Mouse (Mus musculus) stomach, embryonic 16.5 days (tissue): Measurements from ENCODE around the gene St3gal2. TPM values are rescaled to one million over a fixed set of nuclear protein-coding genes. Genes with fewer than 3 reads are reported as not detected.
A peak's percentile ranks its signal among the peaks of the same experiment; 100 is the strongest.
"Not testable (repeated sequence)": the region's sequence is repeated elsewhere in the genome, so short reads cannot be mapped to it uniquely, and the experiment has no call there.

Experiments
- ATAC-seq: fragments of 200-750 bp; cut with Nextera tagmentation; 2 replicates; pipeline ENCODE4 v1.8.0; 2017; ENCODE audit warnings: moderate number of reproducible peaks, moderate TSS enrichment; ENCODE audit not compliant: insufficient read depth, low FRiP score
- H3K27ac ChIP-seq: fragments of 300-500 bp; sonication (generic); 2 replicates; pipeline ENCODE4 v1.5.1; 2014; ENCODE audit warnings: low read length
- H3K27me3 ChIP-seq: fragments of 300-500 bp; sonication (generic); 2 replicates; pipeline ENCODE4 v1.6.1; 2014; ENCODE audit warnings: low read length, control low read depth, mixed read lengths; ENCODE audit not compliant: control insufficient read depth, insufficient read depth
- H3K36me3 ChIP-seq: fragments of 300-500 bp; sonication (generic); 2 replicates; pipeline ENCODE4 v1.6.1; 2014; ENCODE audit warnings: low read length; ENCODE audit not compliant: control insufficient read depth, insufficient read depth
- H3K4me1 ChIP-seq: fragments of 300-500 bp; sonication (generic); 2 replicates; pipeline ENCODE4 v1.6.1; 2014; ENCODE audit warnings: low read length, control low read depth, mixed read lengths; ENCODE audit not compliant: control insufficient read depth, insufficient read depth
- H3K4me2 ChIP-seq: fragments of 300-500 bp; sonication (generic); 2 replicates; pipeline ENCODE4 v1.6.1; 2014; ENCODE audit warnings: low read depth, low read length, mixed read lengths
- H3K4me3 ChIP-seq: fragments of 300-500 bp; sonication (generic); replicated peaks from 2 replicates; pipeline ENCODE4 v1.5.1; 2014; ENCODE audit warnings: mild to moderate bottlenecking, low read length
- H3K9ac ChIP-seq: fragments of 300-500 bp; sonication (generic); 2 replicates; pipeline ENCODE4 v1.6.1; 2014; ENCODE audit warnings: low read length
- H3K9me3 ChIP-seq: fragments of 300-500 bp; sonication (generic); replicated peaks from 2 replicates; pipeline ENCODE4 v1.6.1; 2016; ENCODE audit warnings: low read length, control low read depth; ENCODE audit not compliant: control insufficient read depth
- WGBS: fragments of 180-500 bp; shearing (Covaris S2); extraction: QIAGEN DNeasy Blood & Tissue Kit; methylation state at CpG from one replicate; pipeline ENCODE4 v1.1.7; 2014; 5-methylcytosine and 5-hydroxymethylcytosine counted together
- polyA plus RNA-seq: library from polyadenylated mRNA; unstranded; fragments of >200 nt; fragmentation: Nextera tagmentation; extraction: Ambion mirVana; gene quantifications from 2 replicates; pipeline ENCODE4 v1.2.1, GENCODE M21; 2015

St3gal2 gene
- polyA plus RNA-seq, 1 experiment from 2014 or later = 17.0 TPM

DNA sequence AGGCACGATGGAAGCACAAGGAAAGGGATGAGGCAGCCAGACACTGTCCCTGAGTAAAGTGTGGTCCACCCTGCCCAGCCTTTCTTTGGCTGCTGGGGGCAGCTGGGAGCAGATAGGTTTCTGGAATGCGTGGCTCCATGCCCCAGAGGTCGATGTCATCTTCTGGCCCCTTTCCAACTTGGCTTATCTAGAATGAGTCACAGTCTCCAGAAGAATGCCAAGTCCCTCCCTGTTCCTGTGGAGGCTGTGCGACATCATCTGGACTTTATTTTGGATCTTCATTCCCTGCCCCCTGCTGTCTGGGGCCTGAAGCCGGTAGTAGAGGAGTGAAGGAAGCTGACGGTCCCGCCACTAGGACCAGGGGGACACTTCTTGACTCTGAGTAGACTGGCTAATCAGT lies 45.9 kb downstream of the St3gal2 start:
- Histone ChIP-seq H3K4me2 (no peak overlapping the region), H3K4me1 (peaks cover 9% of the 10 kb centered on the region), H3K27me3 (no peaks in the 10 kb centered on the region), H3K9me3 (no peaks in the 10 kb centered on the region), H3K36me3 (no peaks in the 10 kb centered on the region), H3K27ac (no peak overlapping the region), H3K4me3 (no peak overlapping the region), H3K9ac (no peak overlapping the region)
- WGBS = 53% methylated on average over 7 of the region's 7 CpGs
- ATAC-seq = peak; percentile 30; the same call in 1 of the 2 replicates

DNA sequence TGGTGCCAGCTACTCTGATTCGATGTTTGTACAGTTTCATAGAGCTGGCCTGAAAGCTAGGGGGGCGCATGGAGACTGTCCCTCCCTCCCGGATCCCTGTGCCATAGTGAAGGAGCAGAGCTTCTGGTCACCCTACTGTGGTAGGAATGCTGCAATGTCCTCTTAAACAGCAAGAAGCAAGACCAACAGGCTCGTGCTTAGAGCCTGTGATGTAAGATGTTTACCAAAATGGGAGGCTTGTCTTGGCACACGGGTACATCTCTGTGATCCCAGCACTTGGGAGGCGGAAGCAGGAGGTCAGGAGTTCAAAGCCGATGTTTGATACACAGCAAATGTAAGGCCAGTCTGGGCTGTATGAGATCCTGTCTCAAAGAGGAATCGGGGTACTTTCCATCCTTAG lies 46.9 kb downstream of the St3gal2 start:
- H3K4me3 ChIP-seq = no peak overlapping the region
- WGBS = 80% methylated on average over 8 of the region's 8 CpGs
- H3K9me3 ChIP-seq = no peaks in the 10 kb centered on the region
- H3K27ac ChIP-seq = no peak overlapping the region
- no peaks in the 10 kb centered on the region for H3K27me3 ChIP-seq
- peaks cover 9% of the 10 kb centered on the region for H3K4me1 ChIP-seq
- no peak overlapping the region for H3K9ac ChIP-seq
- ATAC-seq = no peak
- H3K4me2 ChIP-seq = no peak overlapping the region
- H3K36me3 ChIP-seq = no peaks in the 10 kb centered on the region

DNA sequence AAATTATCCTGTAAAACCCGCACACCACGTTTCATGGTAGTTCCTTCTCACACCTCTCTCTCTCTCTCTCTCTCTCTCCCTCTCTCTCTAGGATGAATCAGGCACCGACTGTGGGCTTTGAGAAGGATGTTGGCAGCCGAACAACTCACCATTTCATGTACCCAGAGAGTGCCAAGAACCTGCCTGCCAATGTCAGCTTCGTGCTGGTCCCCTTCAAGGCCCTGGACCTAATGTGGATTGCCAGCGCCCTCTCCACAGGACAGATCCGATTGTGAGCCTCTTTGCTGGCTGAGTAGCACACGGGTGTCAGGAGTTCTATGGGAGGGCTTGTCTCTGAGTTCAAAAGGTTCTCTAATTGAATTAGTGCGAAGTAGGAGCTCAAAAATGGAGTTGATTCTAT lies 47.6 kb downstream of the St3gal2 start:
- Histone ChIP-seq H3K9ac (no peak overlapping the region), H3K9me3 (no peaks in the 10 kb centered on the region), H3K4me3 (no peak overlapping the region), H3K4me1 (peaks cover 9% of the 10 kb centered on the region), H3K27me3 (no peaks in the 10 kb centered on the region), H3K36me3 (no peaks in the 10 kb centered on the region), H3K4me2 (no peak overlapping the region), H3K27ac (no peak overlapping the region)
- no peak for ATAC-seq
- WGBS = 78% methylated on average over 9 of the region's 9 CpGs

DNA sequence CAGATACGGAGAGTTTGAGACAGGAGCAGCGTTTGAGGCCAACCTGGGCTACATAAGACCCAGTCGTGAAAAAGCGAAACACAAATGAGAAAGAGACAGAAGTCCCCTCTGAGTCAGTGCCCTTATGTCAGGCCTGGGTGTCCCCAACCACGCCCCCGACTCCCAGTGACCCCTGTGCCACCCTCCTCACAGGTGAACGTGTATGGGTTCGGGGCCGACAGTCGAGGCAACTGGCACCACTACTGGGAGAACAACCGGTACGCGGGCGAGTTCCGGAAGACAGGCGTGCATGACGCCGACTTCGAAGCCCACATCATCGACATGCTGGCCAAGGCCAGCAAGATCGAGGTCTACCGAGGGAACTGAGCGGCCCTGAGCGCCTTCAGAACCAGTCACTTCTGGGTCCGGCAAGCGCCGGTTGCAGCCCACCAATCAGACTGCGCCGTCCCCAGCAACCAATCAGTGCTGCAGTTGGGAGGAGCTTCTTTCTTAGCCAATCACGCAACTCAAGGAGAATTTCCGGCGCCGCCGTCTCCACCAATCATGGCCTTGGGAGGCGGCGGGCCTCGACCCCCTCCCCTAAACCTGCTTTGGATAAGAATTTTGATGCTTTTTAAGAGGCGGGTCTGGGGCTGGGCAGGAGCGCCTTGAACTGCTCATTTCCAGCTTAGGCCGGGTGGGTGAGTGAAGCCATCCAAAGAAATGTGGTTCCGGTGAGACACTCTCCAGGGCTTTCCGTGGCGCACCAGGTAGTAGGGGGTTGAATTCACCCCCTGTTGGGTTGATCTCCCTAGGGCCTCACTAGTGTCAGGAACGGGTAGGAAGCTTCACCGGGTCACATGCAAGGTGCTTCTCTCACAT lies 50.4 kb downstream of the St3gal2 start:
- H3K36me3 ChIP-seq = peaks cover 4% of the 10 kb centered on the region
- WGBS = 9% methylated on average over 45 of the region's 45 CpGs
- peak overlapping the region; percentile 75 for H3K4me2 ChIP-seq
- no peaks in the 10 kb centered on the region for H3K27me3 ChIP-seq
- H3K4me1 ChIP-seq = peaks cover 7% of the 10 kb centered on the region
- no peak overlapping the region for H3K27ac ChIP-seq
- H3K9ac ChIP-seq = peak overlapping the region; percentile 75
- H3K4me3 ChIP-seq = peak overlapping the region; percentile 58
- no peaks in the 10 kb centered on the region for H3K9me3 ChIP-seq
- peak; percentile 95 for ATAC-seq

DNA sequence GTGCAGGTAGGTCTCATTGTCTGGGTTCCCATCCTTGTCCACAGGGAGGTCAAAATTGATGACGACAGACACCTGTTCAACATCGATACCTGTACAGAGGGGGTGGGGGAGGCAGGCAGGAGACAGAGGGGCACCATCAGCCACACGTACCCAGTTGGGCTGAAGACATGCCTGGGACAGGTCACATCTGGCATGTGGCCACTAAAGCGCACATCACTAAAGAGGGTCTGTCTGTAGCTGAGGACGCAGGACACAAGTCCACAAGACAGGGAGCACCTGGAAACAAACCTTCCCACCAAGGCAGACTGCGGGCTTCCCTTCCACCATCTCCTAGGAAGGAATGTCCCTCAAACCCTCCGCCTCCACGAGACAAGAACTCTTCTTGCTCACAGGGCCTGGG lies 56.8 kb downstream of the St3gal2 start:
- not testable (repeated sequence) for ATAC-seq, H3K27ac ChIP-seq, H3K9me3 ChIP-seq, H3K4me2 ChIP-seq, H3K9ac ChIP-seq, H3K27me3 ChIP-seq, H3K4me1 ChIP-seq, H3K4me3 ChIP-seq
- peaks cover 11% of the 10 kb centered on the region for H3K36me3 ChIP-seq
- 88% methylated on average over 8 of the region's 8 CpGs for WGBS

DNA sequence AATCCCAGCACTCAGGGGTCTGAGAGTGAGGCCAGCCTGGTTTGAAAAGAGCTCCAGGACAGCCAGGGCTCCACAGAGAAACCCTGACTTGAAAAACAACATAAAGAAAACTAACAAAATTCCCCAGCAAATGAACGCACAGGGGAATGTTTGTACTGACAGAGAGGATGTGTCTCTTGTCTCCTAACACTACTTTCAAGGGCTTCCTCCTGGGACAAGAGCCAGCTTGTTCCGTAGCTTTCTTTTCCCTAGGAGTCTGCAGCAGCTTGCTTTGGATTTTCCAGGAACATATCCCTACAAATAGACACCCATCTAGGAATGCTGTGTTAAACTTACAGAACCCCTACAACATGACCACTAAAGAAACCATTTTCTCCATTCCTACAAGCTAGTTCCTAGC lies 58.3 kb downstream of the St3gal2 start:
- H3K27ac ChIP-seq, H3K9ac ChIP-seq, H3K4me3 ChIP-seq, H3K4me2 ChIP-seq, H3K27me3 ChIP-seq, ATAC-seq, H3K4me1 ChIP-seq, H3K9me3 ChIP-seq: not testable (repeated sequence)
- WGBS = 87% methylated on average over 2 of the region's 2 CpGs
- peaks cover 16% of the 10 kb centered on the region for H3K36me3 ChIP-seq

DNA sequence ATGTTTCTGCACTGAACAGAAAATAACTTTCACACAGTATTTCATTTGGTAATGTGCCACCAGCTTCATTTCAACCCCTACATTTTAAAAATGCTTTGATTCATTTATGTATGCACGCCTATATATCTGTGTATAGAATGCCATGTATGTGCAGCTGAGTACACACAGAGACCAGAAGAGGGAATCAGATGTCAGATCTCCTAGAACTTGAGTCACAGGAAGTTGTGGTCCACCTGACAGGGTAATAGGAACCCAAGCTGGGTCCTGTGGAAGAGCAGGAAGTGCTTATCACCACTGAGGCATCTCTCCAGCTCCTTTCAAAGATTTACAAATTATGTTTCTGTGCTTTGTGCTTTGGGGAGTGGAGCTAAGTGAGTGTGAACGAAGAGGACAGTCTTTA lies 61.6 kb downstream of the St3gal2 start:
- Histone ChIP-seq H3K4me2 (no peak overlapping the region), H3K4me3 (no peak overlapping the region), H3K27ac (no peak overlapping the region), H3K9me3 (no peaks in the 10 kb centered on the region), H3K36me3 (peaks cover 29% of the 10 kb centered on the region), H3K27me3 (no peaks in the 10 kb centered on the region), H3K4me1 (no peaks in the 10 kb centered on the region), H3K9ac (no peak overlapping the region)
- ATAC-seq = no peak
- WGBS = 83% methylated on average over 2 of the region's 2 CpGs

DNA sequence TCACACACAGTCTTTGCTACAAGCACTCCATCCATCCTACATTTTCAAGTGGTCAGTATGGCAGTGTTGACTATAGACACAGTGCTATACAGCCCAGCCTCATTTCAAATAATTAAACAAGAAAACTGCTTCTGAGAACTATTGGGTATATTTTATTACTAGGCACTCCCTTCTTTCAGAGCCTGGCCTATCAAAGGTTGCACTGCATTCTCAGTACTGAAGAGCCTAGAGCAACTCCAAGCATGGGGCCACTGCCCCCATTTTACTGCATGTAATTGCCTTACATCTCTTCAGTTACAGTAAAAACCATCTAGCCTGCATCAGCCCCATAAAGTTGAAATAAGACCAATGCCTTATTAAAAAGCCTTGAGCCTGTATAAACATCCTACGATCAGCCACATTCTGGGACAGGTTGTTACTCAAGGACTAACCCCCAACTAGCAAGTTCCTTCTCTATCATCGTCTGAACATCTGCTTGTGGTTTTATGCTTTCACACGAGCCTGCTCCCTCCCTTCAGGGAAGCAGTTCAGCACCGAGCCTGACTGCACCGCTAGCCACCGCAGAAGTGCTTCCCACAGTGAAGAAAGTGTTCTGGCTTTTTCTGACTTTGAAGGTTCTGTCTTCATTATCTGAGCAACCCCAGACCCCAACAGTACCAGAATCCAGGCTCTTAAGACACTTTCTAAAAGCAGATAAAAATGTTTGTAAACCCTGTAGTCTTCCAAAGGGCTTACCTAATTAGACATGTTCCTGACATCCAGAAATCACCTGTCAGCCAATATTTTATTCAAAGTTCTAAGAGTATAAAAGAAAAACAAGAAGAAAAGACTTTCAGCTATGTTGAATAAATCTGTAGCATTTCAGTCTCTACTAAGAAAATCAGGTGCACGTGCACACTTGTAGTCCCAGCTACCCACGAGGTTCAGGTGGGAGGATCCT lies 68.4 kb downstream of the St3gal2 start:
- Histone ChIP-seq H3K4me2 (no peak overlapping the region), H3K9ac (no peak overlapping the region), H3K4me1 (no peaks in the 10 kb centered on the region), H3K4me3 (no peak overlapping the region), H3K9me3 (no peaks in the 10 kb centered on the region), H3K27me3 (no peaks in the 10 kb centered on the region), H3K27ac (no peak overlapping the region), H3K36me3 (peaks cover 28% of the 10 kb centered on the region)
- WGBS = 86% methylated on average over 8 of the region's 8 CpGs
- ATAC-seq = no peak

DNA sequence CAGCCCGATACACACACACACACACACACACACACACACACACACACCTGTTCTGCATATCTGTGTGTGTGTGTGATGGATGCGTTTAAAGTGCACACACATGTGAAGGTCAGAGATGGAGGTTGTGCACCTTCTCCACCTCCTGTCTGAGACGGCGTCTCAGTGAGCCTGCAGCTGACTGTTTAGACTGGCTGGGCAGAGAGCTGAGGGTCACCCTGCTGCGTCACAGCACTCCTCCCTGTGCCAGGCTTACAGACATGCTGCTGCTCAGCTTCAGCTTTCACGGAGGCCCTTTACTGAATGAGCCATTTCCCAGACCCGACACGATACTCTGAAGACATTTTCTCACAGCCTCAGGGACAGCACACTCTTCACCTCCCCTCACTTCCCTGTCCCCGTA lies 70.3 kb downstream of the St3gal2 start:
- Histone ChIP-seq H3K9me3 (no peaks in the 10 kb centered on the region), H3K4me2 (no peak overlapping the region), H3K4me3 (no peak overlapping the region), H3K36me3 (peaks cover 19% of the 10 kb centered on the region), H3K27me3 (no peaks in the 10 kb centered on the region), H3K27ac (no peak overlapping the region), H3K4me1 (no peaks in the 10 kb centered on the region), H3K9ac (no peak overlapping the region)
- 89% methylated on average over 9 of the region's 9 CpGs for WGBS
- ATAC-seq = no peak
